Mouse (Mus musculus) liver, embryonic 14.5 days (tissue): Measurements from ENCODE around the gene Sema3c. TPM values are rescaled to one million over a fixed set of nuclear protein-coding genes. Genes with fewer than 3 reads are reported as not detected.

Experiments
- ATAC-seq: fragments of 200-750 bp; cut with Nextera tagmentation; 2 replicates; pipeline ENCODE4 v1.8.0; 2017; ENCODE audit warnings: moderate number of reproducible peaks, mild to moderate bottlenecking, moderate library complexity; ENCODE audit not compliant: insufficient read depth
- DNase-seq, 3 experiments: peaks; one replicate each; pipeline ENCODE4 v3.0.0-alpha.2; 2012 to 2013; ENCODE audit warnings: low read depth in 3 of 3, low spot score in 3 of 3
- H3K27ac ChIP-seq: fragments of 300-500 bp; sonication (generic); 2 replicates; pipeline ENCODE4 v1.5.1; 2014; ENCODE audit warnings: moderate library complexity, mild to moderate bottlenecking, control low read depth, inconsistent platforms
- H3K27me3 ChIP-seq: fragments of 300-500 bp; sonication (generic); 2 replicates; pipeline ENCODE4 v1.6.1; 2014; ENCODE audit warnings: mild to moderate bottlenecking, low read length, moderate library complexity; ENCODE audit not compliant: control insufficient read depth, insufficient read depth
- H3K36me3 ChIP-seq: fragments of 300-500 bp; sonication (generic); replicated peaks from 2 replicates; pipeline ENCODE4 v1.6.1; 2014; ENCODE audit warnings: low read depth; ENCODE audit not compliant: control insufficient read depth, insufficient read depth
- H3K4me1 ChIP-seq, 2 experiments: fragments of 200-500 bp in 1 of 2; fragments of 300-500 bp in 1 of 2; sonication (generic) in 1 of 2; replicated peaks; 2 replicates each; pipeline ENCODE4 v1.6.1; 2012 to 2014; ENCODE audit warnings: antibody characterized with exemption in 1 of 2, inconsistent platforms in 1 of 2, low read length in 1 of 2; ENCODE audit not compliant: control insufficient read depth in 2 of 2, insufficient read depth in 2 of 2
- H3K4me2 ChIP-seq: fragments of 300-500 bp; sonication (generic); 2 replicates; pipeline ENCODE4 v1.6.1; 2014; ENCODE audit warnings: low read depth, mild to moderate bottlenecking, control low read depth, moderate library complexity
- H3K4me3 ChIP-seq, 2 experiments: fragments of 200-500 bp in 1 of 2; fragments of 300-500 bp in 1 of 2; sonication (generic) in 1 of 2; 2 replicates each; pipeline ENCODE4 v1.5.1; 2012 to 2014; ENCODE audit warnings: low read depth in 2 of 2, low read length in 2 of 2, mild to moderate bottlenecking in 2 of 2, control low read depth in 1 of 2, inconsistent platforms in 1 of 2, moderate library complexity in 1 of 2; ENCODE audit not compliant: insufficient read depth in 1 of 2
- H3K9ac ChIP-seq: fragments of 300-500 bp; sonication (generic); replicated peaks from 2 replicates; pipeline ENCODE4 v1.6.1; 2014; ENCODE audit warnings: mild to moderate bottlenecking, control low read depth, moderate library complexity
- H3K9me3 ChIP-seq: fragments of 300-500 bp; sonication (generic); 2 replicates; pipeline ENCODE4 v1.6.1; 2016; ENCODE audit warnings: low read length, mixed read lengths; ENCODE audit not compliant: control insufficient read depth
- CTCF ChIP-seq: IDR thresholded peaks from 2 replicates; pipeline ENCODE4 v1.5.1; 2016; ENCODE audit warnings: antibody characterized with exemption, low read depth, control low read depth
- EP300 ChIP-seq: IDR thresholded peaks from 2 replicates; pipeline ENCODE4 v1.6.1; 2016; ENCODE audit warnings: antibody characterized with exemption, low read depth
- WGBS: fragments of 180-500 bp; shearing (Covaris S2); extraction: QIAGEN DNeasy Blood & Tissue Kit; methylation state at CpG from one replicate; pipeline ENCODE4 v1.1.7; 2014; ENCODE audit not compliant: insufficient replicate concordance; 5-methylcytosine and 5-hydroxymethylcytosine counted together
- polyA plus RNA-seq, 2 experiments: library from polyadenylated mRNA; depleted of rRNA in 1 of 2; stranded (reverse) in 1 of 2; unstranded in 1 of 2; fragments of >200 nt; fragmentation: Nextera tagmentation in 1 of 2; extraction: Ambion mirVana in 1 of 2; gene quantifications; 2 replicates each; pipeline versions ENCODE4 v1.2.1 to v1.2.3; 2012 to 2014

Gene Sema3c
- polyA plus RNA-seq, 2 experiments = 0.10 to 0.15 TPM

GRCm38 (mm10) chr5:17639519-17639918 lies 65.4 kb downstream of the Sema3c start:
- DNase-seq = no peak
- Histone ChIP-seq H3K9ac (no peak overlapping the region), H3K4me2 (no peak overlapping the region), H3K36me3 (no peaks in the 10 kb centered on the region), H3K9me3 (no peaks in the 10 kb centered on the region), H3K27me3 (no peaks in the 10 kb centered on the region), H3K4me1 (no peaks in the 10 kb centered on the region), H3K4me3 (no peak overlapping the region), H3K27ac (no peak overlapping the region)
- WGBS = 56% methylated on average over 3 of the region's 3 CpGs
- ATAC-seq = no peak
- TF ChIP-seq EP300 (no peak), CTCF (no peak)

GRCm38 (mm10) chr5:17647643-17648226 lies 73.7 kb downstream of the Sema3c start:
- ATAC-seq (no peak), DNase-seq (no peak)
- Histone ChIP-seq H3K27ac (no peak overlapping the region), H3K4me1 (no peaks in the 10 kb centered on the region), H3K27me3 (no peaks in the 10 kb centered on the region), H3K4me3 (no peak overlapping the region), H3K9ac (no peak overlapping the region), H3K4me2 (no peak overlapping the region), H3K36me3 (no peaks in the 10 kb centered on the region), H3K9me3 (no peaks in the 10 kb centered on the region)
- WGBS = 66% methylated on average over 7 of the region's 7 CpGs
- TF ChIP-seq EP300 (no peak), CTCF (no peak)

- DNase-seq (no peak), ATAC-seq (no peak)
- no peak for TF ChIP-seq CTCF
- Histone ChIP-seq H3K4me1 (no peaks in the 10 kb centered on the region), H3K9ac (no peak overlapping the region), H3K36me3 (no peaks in the 10 kb centered on the region), H3K27ac (no peak overlapping the region), H3K9me3 (no peaks in the 10 kb centered on the region), H3K27me3 (no peaks in the 10 kb centered on the region), H3K4me3 (no peak overlapping the region), H3K4me2 (no peak overlapping the region)
- 8% methylated on average over 1 of the region's 1 CpGs for WGBS
These were observed 74.9 kb downstream of the Sema3c start for GRCm38 (mm10) chr5:17648865-17649542.

GRCm38 (mm10) chr5:17661223-17661622 lies 87.1 kb downstream of the Sema3c start:
- ATAC-seq (no peak), DNase-seq (no peak)
- Histone ChIP-seq H3K4me1 (no peaks in the 10 kb centered on the region), H3K4me2 (no peak overlapping the region), H3K27ac (no peak overlapping the region), H3K27me3 (no peaks in the 10 kb centered on the region), H3K9ac (no peak overlapping the region), H3K36me3 (no peaks in the 10 kb centered on the region), H3K9me3 (no peaks in the 10 kb centered on the region), H3K4me3 (no peak overlapping the region)
- TF ChIP-seq EP300 (no peak), CTCF (no peak)
- WGBS = 69% methylated on average over 3 of the region's 3 CpGs

GRCm38 (mm10) chr5:17671356-17671755 lies 97.3 kb downstream of the Sema3c start:
- DNase-seq (no peak), ATAC-seq (no peak)
- H3K4me3 ChIP-seq = no peak overlapping the region
- H3K27me3 ChIP-seq = no peaks in the 10 kb centered on the region
- no peaks in the 10 kb centered on the region for H3K9me3 ChIP-seq
- no peak overlapping the region for H3K9ac ChIP-seq
- H3K27ac ChIP-seq = no peak overlapping the region
- no peaks in the 10 kb centered on the region for H3K36me3 ChIP-seq
- H3K4me1 ChIP-seq = no peaks in the 10 kb centered on the region
- H3K4me2 ChIP-seq = no peak overlapping the region
- TF ChIP-seq CTCF (no peak), EP300 (no peak)
